Mouse (Mus musculus) heart, postnatal 36 days (tissue): ENCODE results near the gene Vwa3a. TPM values are rescaled to one million over a fixed set of nuclear protein-coding genes. Genes with fewer than 3 reads are reported as not detected.
A peak's percentile ranks its signal among the peaks of the same experiment; 100 is the strongest.

ENCODE experiments used
- DNase-seq, 2 experiments: peaks; one replicate each; pipeline ENCODE4 v3.0.0; 2021 to 2022
- intact Hi-C: fragments of 180-260 bp; cut with DNase I; formaldehyde crosslinking; loops from one replicate; pipeline ENCODE4 v1.15.1; 2025
- total RNA-seq, 2 experiments: library from RNA; stranded (reverse); gene quantifications; 2 replicates each; pipeline ENCODE4 v1.2.3; 2021

Gene Vwa3a
- total RNA-seq, 2 experiments from 2014 or later: 2.9 to 5.7 TPM

GRCm38 (mm10) chr7:120834426-120834825, 95.3 kb downstream of the Vwa3a start:
- no peak for DNase-seq
- intact Hi-C loops: loop anchor here (2.0 to 10.0 kb wide), 2 partner anchors 200 to 230 kb away; partner anchors contain the start of gene Mettl9

GRCm38 (mm10) chr7:120834863-120835372, 95.8 kb downstream of the Vwa3a start:
- intact Hi-C loops: loop anchor here (1.0 to 10.0 kb wide), 5 partner anchors 82 to 282 kb away; partner anchors contain the start of genes Cdr2, Mettl9, Mfsd13b and Polr3e

GRCm38 (mm10) chr7:120835449-120836359, 96.6 kb downstream of the Vwa3a start:
- intact Hi-C loops: loop anchor here (1.0 to 10.0 kb wide), 5 partner anchors 82 to 282 kb away; partner anchors contain the start of genes Cdr2, Mettl9, Mfsd13b and Polr3e

More at GRCm38 (mm10) chr7:120834863-120835372, 95.8 kb downstream of the Vwa3a start:
- DNase-seq: peak; percentile 62 to 75

GRCm38 (mm10) chr7:120836361-120836760, 97.2 kb downstream of the Vwa3a start:
- intact Hi-C loops: loop anchor here (5.0 to 10.0 kb wide), 3 partner anchors 146 to 281 kb away; partner anchors contain the start of genes Cdr2 and Mfsd13b
- DNase-seq: peak in 1 of 2 experiments; percentile 25

More at GRCm38 (mm10) chr7:120835449-120836359, 96.6 kb downstream of the Vwa3a start:
- DNase-seq: peak; percentile 99 to 100

- DNase-seq: no peak
- intact Hi-C loops: loop anchor here (5.0 to 10.0 kb wide), 3 partner anchors 144 to 279 kb away; partner anchors contain the start of genes Cdr2 and Mfsd13b
Observed at GRCm38 (mm10) chr7:120838436-120839160, 99.5 kb downstream of the Vwa3a start.

GRCm38 (mm10) chr7:120839786-120840185, 100.7 kb downstream of the Vwa3a start:
- intact Hi-C loops: loop anchor here (5.0 to 10.0 kb wide), 5 partner anchors 43 to 278 kb away; partner anchors contain the start of genes Cdr2 and Mfsd13b
- DNase-seq: no peak

GRCm38 (mm10) chr7:120842345-120843036, 103.4 kb downstream of the Vwa3a start, which contains the start of gene Eef2k:
TSS of gene Eef2k (plus strand) at chr7:120842831.
- intact Hi-C loops: loop anchor here (2.0 to 5.0 kb wide), 3 partner anchors 18 to 55 kb away; no protein-coding TSS in a partner anchor
- DNase-seq: peak; percentile 87 to 88

GRCm38 (mm10) chr7:120843037-120843621, 104.0 kb downstream of the Vwa3a start:
- intact Hi-C loops: loop anchor here (2.0 to 5.0 kb wide), 3 partner anchors 18 to 54 kb away; no protein-coding TSS in a partner anchor
- peak; percentile 83 to 85 for DNase-seq

- intact Hi-C loops: loop anchor here (2.0 to 5.0 kb wide), 3 partner anchors 17 to 53 kb away; no protein-coding TSS in a partner anchor
Observed at GRCm38 (mm10) chr7:120843852-120844435, 104.8 kb downstream of the Vwa3a start.

GRCm38 (mm10) chr7:120844689-120845088, 105.6 kb downstream of the Vwa3a start:
- intact Hi-C loops: loop anchor here (5.0 kb wide), 2 partner anchors 38 to 53 kb away; no protein-coding TSS in a partner anchor
- DNase-seq: no peak

More at GRCm38 (mm10) chr7:120843852-120844435, 104.8 kb downstream of the Vwa3a start:
- peak in 1 of 2 experiments; percentile 29 for DNase-seq

GRCm38 (mm10) chr7:120848831-120849512, 109.9 kb downstream of the Vwa3a start:
- DNase-seq: no peak
- intact Hi-C loops: no loop called here

- no peak for DNase-seq
- intact Hi-C loops: no loop called here
Observed at GRCm38 (mm10) chr7:120850165-120850564, 111.0 kb downstream of the Vwa3a start.

Other genes with a start within 250 kb of the Vwa3a start
- gene Uqcrc2, start 104.1 kb upstream of the Vwa3a start, total RNA-seq: 1,000 to 10,000 TPM; 1,148 to 1,194 TPM
- not detected for gene Pdzd9, start 69.0 kb upstream of the Vwa3a start, total RNA-seq
- gene Mosmo, start 61.7 kb upstream of the Vwa3a start, total RNA-seq: 10 to 100 TPM; 31.4 to 36.2 TPM
- under 1 TPM in 1 of 2 experiments, not detected in 1; 0.27 TPM for gene Gm5737, start 73.0 kb downstream of the Vwa3a start, total RNA-seq
- 10 to 100 TPM; 34.3 TPM for gene Eef2k, start 103.5 kb downstream of the Vwa3a start, total RNA-seq
- 10 to 100 TPM in 1 of 2 experiments, 1 to 10 TPM in 1; 8.2 to 10.5 TPM for gene Polr3e, start 178.4 kb downstream of the Vwa3a start, total RNA-seq
- 10 to 100 TPM; 12.5 to 14.6 TPM for gene Cdr2, start 243.0 kb downstream of the Vwa3a start, total RNA-seq
- not detected for gene Mfsd13b, start 243.2 kb downstream of the Vwa3a start, total RNA-seq